Mouse (Mus musculus) liver, adult (tissue): ENCODE data around the gene Gstm4.

ENCODE experiments used
- GATA4 ChIP-seq: IDR thresholded peaks from 2 replicates; pipeline ENCODE4 v1.6.1; 2014; ENCODE audit warnings: mild to moderate bottlenecking, low read length; ENCODE audit not compliant: insufficient replicate concordance

Gstm4 gene

DNA sequence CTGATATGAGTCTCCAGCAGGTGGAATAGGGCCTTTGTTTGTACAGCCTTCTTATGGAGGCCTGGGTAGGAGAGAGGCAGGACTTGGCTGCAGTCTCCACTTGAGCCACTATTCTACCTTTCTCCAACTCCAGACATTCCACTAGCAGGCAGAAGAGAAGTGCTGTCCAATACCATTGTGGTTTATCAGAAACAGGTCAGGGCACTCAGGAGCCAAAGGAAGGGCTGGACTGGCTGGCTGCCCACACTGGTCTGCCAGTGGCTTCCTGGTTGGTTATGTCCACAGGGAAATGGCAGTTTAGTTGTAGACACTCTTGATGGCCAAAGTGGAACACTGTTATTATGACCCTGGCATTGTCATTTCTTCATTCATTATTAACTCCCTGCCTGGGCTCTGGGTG, 12.6 kb downstream of the Gstm4 start:
- no peak; the same call in 1 of the 2 replicates for TF ChIP-seq GATA4

DNA sequence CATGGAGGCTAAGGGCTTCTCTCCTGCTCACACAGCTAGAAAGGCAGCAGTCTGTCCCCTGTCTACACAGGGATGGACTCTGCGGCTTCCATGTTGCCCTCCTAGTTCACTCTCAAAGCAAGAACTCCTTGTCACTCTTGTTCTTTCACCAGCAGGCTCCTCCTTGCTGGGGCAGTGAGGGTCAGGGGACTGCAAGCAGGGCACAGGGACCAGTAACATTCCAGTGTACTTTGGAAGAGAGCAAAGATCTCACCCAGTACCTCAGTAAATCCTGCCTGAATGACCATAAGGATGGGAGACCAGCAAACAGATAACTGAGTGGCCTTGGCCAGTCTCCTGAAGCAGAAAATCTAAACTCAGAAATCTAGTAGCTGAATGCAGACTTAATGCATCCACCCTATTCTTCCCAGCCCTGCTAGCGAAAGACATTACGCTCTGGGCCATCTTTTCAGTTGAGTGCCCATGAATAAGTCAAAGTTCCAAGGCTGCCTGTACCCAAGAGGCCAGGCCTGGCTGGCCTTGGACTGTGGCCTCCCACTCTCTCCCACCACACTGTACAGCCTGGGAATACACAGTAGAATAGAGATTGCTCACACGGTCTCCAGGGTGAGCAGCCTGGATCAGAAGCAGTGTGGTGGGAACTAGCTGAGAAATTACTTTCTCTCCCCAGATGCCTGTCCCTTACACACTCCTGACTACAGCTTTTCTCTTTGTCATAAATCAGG, 15.9 kb downstream of the Gstm4 start:
- TF ChIP-seq GATA4: no peak

DNA sequence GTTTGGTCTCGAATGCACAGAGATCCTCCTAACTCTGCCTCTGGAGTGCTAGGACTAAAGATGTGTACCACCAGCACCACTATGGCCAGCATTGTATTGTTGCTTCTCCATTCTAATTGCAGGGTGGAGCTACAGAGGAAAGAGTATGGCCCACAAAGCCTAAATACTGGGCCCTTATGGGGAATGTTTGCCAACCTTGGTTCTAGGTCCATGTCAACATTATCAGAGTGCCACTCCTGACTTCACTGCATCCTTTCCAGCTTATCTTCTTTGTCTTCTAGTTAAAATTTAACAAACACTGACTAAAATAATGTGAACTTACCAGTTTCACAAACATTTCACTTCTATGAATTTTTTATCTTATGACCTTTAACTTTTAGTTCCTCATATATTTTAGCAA, 18.1 kb downstream of the Gstm4 start:
- no peak; the same call in 1 of the 2 replicates for TF ChIP-seq GATA4

DNA sequence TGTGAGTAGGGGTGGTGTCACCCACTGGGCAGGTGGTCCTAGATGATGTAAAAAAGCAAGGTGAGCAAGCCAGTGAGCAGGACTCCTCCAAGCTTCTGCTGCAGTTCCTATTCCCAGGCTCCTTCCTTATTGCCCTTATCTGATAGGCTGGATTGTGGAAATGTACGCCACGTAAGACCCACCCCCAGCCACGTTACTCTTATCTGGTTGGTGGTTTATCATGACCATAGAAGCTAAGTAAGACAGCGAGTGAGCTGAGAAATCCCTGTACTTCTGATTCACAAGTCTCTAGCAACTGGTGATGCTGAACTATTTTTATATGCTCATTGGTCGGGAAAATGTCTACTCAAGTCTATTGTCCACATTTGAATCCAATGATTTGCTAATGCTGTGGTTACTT, 18.6 kb downstream of the Gstm4 start:
- TF ChIP-seq GATA4: no peak

DNA sequence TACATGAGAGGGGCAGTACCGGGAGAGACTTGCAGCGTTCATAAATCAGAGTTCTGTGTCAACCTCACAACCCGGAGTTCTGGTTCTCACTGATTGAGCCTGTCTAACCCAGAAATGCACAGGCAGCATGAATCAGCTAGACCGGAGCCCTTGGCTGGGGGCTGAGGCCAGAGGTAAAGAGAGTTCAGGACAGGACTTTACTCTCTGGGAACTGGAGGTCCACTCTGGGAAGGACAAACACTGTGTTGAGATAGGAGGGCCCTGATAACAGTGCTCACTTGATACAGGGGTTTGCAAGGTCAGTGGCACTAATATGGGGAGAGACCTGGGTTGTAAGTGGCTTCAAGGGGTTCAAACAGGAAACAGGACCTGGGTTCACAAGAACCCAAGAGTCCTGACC, 19.4 kb downstream of the Gstm4 start:
- TF ChIP-seq GATA4: peak; percentile 67; the same call in 1 of the 2 replicates

DNA sequence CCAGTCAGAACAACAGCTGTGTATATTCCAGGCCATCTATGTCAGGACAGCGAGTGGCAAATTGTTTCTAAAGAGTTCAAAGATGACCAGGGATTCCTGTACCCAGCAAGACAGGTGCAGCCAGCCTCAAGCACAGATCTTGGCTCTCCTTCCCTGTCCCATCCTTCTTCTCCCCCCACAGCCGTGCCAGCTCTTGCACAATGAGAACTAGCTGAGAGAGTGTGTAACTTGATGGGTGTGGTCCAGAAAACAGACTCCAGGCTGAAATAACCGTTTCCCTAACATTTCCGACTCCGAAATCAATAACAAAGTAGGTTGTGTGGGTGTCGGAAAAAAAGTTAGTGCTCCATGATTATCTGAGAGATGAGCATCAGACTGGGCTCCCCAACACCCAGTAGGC, 22.0 kb downstream of the Gstm4 start:
- TF ChIP-seq GATA4: no peak

DNA sequence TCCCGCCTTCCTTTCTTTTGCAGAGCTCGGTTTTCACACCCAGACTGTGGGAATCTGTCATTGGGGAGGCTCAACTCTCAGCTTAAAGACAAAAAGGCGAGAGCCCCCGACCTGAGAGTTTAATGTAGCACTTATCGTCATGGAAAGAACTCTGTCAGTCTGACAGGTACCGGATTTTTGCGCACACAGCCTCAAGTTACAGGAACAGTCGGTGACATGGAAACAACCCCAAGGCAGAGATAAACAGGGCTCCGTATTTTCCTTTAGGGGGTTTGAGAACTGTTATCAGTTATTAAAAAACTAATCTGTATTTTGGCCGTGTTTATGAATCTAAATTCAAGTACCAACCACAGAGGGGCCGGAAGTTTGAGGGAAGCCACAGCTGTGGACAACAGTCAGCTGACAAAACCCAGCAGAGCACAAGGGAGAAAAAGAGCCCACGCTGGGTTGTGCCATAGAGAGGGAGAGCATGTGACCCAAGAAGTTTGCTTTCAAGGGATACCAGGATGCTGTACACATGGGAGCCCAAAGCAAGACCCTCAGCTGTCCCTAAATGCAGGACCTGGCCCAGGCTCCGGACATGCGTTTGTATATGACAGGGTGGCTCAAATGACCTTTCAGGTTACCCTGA, 26.4 kb downstream of the Gstm4 start:
- no peak for TF ChIP-seq GATA4

DNA sequence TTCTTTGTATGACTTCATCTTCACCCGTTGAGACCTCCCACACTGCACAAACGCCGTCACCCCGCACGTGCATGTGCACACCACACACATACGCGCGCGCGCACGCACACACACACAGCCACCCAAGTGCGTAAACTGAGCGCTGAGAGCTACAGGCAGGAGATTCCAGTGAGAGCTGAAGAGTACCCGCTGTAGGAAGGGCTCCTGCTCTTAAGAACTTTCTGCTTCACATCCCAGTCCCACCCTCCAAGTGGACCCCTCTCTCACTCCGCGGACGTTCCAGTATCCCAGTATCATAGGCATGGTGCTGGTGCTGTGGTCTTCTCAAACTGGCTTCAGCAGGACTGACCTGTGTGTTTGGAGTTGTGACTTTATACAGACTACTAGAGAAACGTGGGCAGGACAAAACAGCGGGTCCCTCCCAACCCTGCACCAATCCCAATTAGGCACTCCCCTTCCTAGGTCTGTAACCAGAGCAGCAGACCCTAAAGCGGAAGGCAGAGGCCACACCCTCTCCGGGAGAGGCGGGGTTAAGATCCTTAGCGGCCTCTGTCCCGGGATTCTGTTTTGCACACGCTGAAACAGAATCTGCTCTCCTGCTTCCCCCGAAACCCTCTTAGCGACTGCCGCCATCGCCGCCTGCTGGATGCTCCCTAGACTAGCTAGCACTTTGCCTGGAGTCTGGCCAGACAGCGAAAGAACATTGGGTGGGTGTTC, 27.1 kb downstream of the Gstm4 start, which contains the start of gene Gstm1:
Gstm1 (minus strand) TSS at position 501 of the 717 bp plus-strand sequence.
- TF ChIP-seq GATA4: no peak; the same call in 1 of the 2 replicates

DNA sequence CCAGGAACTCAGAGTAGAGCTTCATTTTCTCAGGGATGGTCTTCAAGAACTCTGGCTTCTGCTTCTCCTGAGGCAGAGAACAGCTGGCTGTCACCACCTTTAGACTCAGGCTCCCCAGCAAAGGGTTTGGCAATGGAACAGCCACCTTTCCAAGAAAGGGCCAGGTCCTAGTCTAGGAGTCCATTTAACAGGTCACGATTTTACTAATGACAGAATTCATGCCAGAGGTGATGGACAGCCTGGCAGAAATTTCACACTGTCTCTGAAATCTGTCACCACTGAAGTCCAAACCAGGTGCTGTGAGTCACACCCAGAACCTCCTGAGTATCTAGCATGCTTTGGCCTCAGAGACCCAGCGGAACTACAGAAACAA, 29.7 kb downstream of the Gstm4 start:
- TF ChIP-seq GATA4: no peak

DNA sequence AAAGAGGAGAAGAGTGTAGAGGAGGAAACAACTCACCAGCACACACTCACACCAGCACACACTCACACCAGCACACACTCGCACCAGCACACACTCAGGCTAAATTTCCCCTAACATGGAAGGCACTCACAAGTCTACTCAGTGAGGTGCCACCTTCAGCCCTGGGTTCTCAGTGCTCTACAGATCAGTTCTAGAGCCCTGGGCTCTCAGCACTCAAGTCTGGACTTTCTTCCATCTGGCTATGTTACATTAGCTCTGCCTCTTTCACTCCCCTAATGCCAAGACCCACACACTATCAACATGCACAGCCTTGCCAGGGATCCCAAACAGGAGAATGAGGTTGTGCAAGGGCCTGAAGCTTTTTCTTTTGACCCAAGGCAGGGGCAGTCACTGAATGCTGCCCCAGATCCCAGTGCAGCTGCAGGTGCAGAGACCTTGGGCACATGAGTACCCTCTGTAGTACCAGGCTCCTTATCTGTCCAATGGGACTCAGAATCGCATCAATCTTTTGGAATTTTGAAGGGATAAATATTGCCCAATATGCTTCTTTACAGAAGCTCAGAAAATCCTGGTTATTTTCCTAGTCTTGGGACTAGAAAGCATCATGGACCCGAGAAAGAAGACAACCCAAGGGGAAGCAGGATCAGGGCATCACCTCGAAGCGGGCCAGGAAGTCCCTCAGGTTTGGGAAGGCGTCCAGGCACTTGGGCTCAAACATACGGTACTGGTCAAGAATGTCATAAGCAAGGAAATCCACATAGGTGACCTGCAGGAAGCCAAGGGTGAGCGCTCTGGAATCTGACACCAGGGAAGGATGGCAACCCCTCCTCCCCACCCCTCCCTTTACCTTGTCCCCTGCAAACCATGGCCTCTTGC, 30.4 kb downstream of the Gstm4 start:
- no peak for TF ChIP-seq GATA4

DNA sequence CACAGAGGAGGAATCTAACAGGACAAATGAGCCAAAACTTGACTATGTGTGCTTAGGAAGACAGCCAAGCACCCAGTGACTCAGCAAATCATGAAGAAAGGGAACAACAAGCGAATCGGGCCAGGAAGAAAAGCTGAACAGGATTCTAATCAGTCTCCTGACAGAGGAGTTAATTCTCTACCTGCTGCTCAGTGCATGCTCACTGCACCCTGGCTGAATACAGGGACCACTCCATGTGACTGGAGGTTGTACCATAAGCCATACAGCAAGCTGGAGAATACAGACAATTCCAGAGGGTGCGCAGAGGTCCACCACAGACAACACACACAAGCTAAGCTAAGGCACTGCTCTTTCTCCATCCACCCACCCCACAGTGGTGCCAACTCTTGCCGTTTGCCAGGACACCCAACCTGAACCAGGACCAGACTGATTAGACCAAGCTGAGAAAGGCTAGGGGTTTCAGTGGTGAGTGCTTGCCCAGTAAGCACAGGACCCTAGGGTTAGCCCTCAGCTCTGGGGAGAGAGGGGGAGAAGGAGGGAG, 31.3 kb downstream of the Gstm4 start:
- TF ChIP-seq GATA4: no peak

DNA sequence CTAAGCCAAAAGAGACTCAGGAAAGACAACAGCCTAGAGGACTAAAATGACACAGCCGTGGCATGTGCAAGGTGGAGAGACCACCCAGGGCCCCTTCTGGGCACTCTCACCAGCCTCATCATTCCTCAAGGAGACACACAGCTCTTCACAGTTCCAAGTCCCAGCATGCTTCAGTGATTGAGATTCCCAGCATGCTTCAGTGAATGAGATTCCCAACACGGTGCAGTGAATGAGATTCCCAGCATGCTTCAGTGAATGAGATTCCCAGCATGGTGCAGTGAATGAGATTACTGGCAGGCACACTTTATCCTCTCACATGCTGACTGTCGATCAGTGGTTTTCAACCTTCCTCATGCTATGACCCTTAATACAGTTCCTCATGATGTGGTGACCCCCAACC, 33.1 kb downstream of the Gstm4 start:
- no peak for TF ChIP-seq GATA4

DNA sequence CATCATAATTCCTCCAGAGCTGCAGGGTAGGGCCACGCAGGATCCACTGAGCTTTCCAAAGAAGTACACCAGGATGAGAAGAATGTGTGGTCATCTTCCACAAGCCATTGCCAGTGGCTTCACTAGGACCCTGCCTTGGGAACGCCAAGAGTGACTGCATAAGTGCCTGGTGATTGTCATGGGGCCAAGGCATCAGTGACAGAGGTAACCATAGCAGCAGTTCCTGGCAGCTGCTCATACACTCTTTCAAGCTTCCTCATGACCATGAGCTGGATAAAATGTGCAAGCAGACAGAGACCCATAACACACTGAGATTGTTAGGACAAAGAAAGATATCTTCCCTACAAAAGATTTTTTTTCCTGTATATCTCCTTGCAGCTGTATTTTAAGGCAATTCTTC, 34.4 kb downstream of the Gstm4 start:
- TF ChIP-seq GATA4: no peak

DNA sequence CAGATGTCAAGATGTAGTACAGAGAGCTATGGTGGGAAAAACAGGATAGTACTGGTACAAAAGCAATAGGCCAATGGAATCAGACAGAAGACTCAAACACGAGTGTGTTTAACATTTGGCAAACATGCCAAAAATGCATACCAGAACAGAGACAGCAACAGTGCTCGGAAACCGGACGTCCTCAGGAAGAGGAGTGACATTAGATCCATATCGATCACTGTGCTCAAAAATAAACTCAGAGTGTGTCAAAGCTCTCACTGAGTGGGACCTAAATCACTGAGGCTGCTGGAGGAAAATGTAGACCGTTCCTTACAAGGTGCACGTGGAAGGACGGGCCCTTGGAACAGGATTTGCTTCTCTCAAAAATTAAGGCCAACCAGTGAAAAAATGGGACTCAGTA, 42.7 kb downstream of the Gstm4 start:
- TF ChIP-seq GATA4: peak; percentile 31; the same call in 1 of the 2 replicates

DNA sequence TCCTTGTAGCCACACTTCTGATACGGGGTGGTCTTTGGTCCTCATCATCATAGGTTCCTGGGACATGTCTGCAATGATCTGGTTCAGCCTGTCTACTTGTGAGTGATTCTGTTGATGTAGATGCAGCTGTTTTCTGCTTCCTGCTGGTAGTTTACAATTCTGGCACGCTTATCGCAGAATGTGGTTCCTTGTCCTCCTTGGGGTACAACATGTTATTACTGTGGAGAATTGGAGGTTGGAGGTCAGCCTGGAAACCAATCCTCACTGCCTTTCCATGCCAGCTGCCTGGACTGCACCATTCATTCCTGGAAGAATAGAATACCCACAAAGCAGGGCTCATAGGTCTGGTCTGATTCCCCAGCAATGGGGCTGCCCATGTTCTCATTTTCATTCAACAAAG, 45.2 kb downstream of the Gstm4 start:
- TF ChIP-seq GATA4: peak; percentile 45; the same call in 1 of the 2 replicates
